Mouse (Mus musculus) stomach, embryonic 16.5 days (tissue): ENCODE data around the gene Mael. TPM values are rescaled to one million over a fixed set of nuclear protein-coding genes. Genes with fewer than 3 reads are reported as not detected.

Experiments used
- ATAC-seq: fragments of 200-750 bp; cut with Nextera tagmentation; 2 replicates; pipeline ENCODE4 v1.8.0; 2017; ENCODE audit warnings: moderate number of reproducible peaks, moderate TSS enrichment; ENCODE audit not compliant: insufficient read depth, low FRiP score
- H3K27ac ChIP-seq: fragments of 300-500 bp; sonication (generic); 2 replicates; pipeline ENCODE4 v1.5.1; 2014; ENCODE audit warnings: low read length
- H3K27me3 ChIP-seq: fragments of 300-500 bp; sonication (generic); 2 replicates; pipeline ENCODE4 v1.6.1; 2014; ENCODE audit warnings: low read length, control low read depth, mixed read lengths; ENCODE audit not compliant: control insufficient read depth, insufficient read depth
- H3K36me3 ChIP-seq: fragments of 300-500 bp; sonication (generic); 2 replicates; pipeline ENCODE4 v1.6.1; 2014; ENCODE audit warnings: low read length; ENCODE audit not compliant: control insufficient read depth, insufficient read depth
- H3K4me1 ChIP-seq: fragments of 300-500 bp; sonication (generic); 2 replicates; pipeline ENCODE4 v1.6.1; 2014; ENCODE audit warnings: low read length, control low read depth, mixed read lengths; ENCODE audit not compliant: control insufficient read depth, insufficient read depth
- H3K4me2 ChIP-seq: fragments of 300-500 bp; sonication (generic); 2 replicates; pipeline ENCODE4 v1.6.1; 2014; ENCODE audit warnings: low read depth, low read length, mixed read lengths
- H3K4me3 ChIP-seq: fragments of 300-500 bp; sonication (generic); replicated peaks from 2 replicates; pipeline ENCODE4 v1.5.1; 2014; ENCODE audit warnings: mild to moderate bottlenecking, low read length
- H3K9ac ChIP-seq: fragments of 300-500 bp; sonication (generic); 2 replicates; pipeline ENCODE4 v1.6.1; 2014; ENCODE audit warnings: low read length
- H3K9me3 ChIP-seq: fragments of 300-500 bp; sonication (generic); replicated peaks from 2 replicates; pipeline ENCODE4 v1.6.1; 2016; ENCODE audit warnings: low read length, control low read depth; ENCODE audit not compliant: control insufficient read depth
- WGBS: fragments of 180-500 bp; shearing (Covaris S2); extraction: QIAGEN DNeasy Blood & Tissue Kit; methylation state at CpG from one replicate; pipeline ENCODE4 v1.1.7; 2014; 5-methylcytosine and 5-hydroxymethylcytosine counted together
- polyA plus RNA-seq: library from polyadenylated mRNA; unstranded; fragments of >200 nt; fragmentation: Nextera tagmentation; extraction: Ambion mirVana; gene quantifications from 2 replicates; pipeline ENCODE4 v1.2.1, GENCODE M21; 2015

Mael gene
- polyA plus RNA-seq, 1 experiment from 2014 or later = not detected

- H3K4me1 ChIP-seq = 0 out of 2 replicates have a peak, but pooled peaks cover 4% of the 10 kb centered on the region
Measured at GRCm38 (mm10) chr1:166253898-166254894, 15.6 kb upstream of the Mael start, which contains the start of gene Ildr2. Gene Ildr2, plus strand, starts transcription at chr1:166254139.

GRCm38 (mm10) chr1:166244285-166244684 lies 5.7 kb upstream of the Mael start:
- no peak overlapping the region for H3K27ac ChIP-seq
- no peaks in the 10 kb centered on the region for H3K27me3 ChIP-seq
- no peak for ATAC-seq
- no peaks in the 10 kb centered on the region for H3K4me1 ChIP-seq
- H3K9ac ChIP-seq = no peak overlapping the region
- no peaks in the 10 kb centered on the region for H3K36me3 ChIP-seq
- 78% methylated on average over 6 of the region's 6 CpGs for WGBS
- H3K4me2 ChIP-seq = no peak overlapping the region
- H3K9me3 ChIP-seq = no peaks in the 10 kb centered on the region
- no peak overlapping the region for H3K4me3 ChIP-seq

More at GRCm38 (mm10) chr1:166253898-166254894, 15.6 kb upstream of the Mael start, which contains the start of gene Ildr2:
- under 1% methylated on average over 72 of the region's 72 CpGs for WGBS
- peaks cover 31% of the 10 kb centered on the region for H3K27me3 ChIP-seq
- no peak within 1 kb of the TSS for H3K27ac ChIP-seq
- H3K36me3 ChIP-seq = no peaks in the 10 kb centered on the region
- H3K9me3 ChIP-seq = no peaks in the 10 kb centered on the region
- peak within 1 kb of the TSS; percentile 74 for H3K9ac ChIP-seq
- H3K4me2 ChIP-seq = peak within 1 kb of the TSS; percentile 98
- peak; percentile 69 for ATAC-seq
- H3K4me3 ChIP-seq = peak within 1 kb of the TSS; percentile 54

- WGBS = 84% methylated on average over 4 of the region's 4 CpGs
- Histone ChIP-seq H3K9ac (no peak overlapping the region), H3K4me3 (no peak overlapping the region), H3K4me1 (no peaks in the 10 kb centered on the region), H3K27me3 (no peaks in the 10 kb centered on the region), H3K9me3 (no peaks in the 10 kb centered on the region), H3K4me2 (no peak overlapping the region), H3K36me3 (no peaks in the 10 kb centered on the region), H3K27ac (no peak overlapping the region)
- ATAC-seq = no peak
Measured at GRCm38 (mm10) chr1:166214181-166214580, 24.4 kb downstream of the Mael start.

- 79% methylated on average over 6 of the region's 6 CpGs for WGBS
- Histone ChIP-seq H3K4me3 (no peak overlapping the region), H3K27me3 (no peaks in the 10 kb centered on the region), H3K9ac (no peak overlapping the region), H3K4me1 (no peaks in the 10 kb centered on the region), H3K36me3 (no peaks in the 10 kb centered on the region), H3K4me2 (no peak overlapping the region), H3K9me3 (no peaks in the 10 kb centered on the region), H3K27ac (no peak overlapping the region)
- ATAC-seq = no peak
Measured at GRCm38 (mm10) chr1:166209371-166209770, 29.2 kb downstream of the Mael start.

GRCm38 (mm10) chr1:166205159-166205558 lies 33.4 kb downstream of the Mael start:
- 72% methylated on average over 3 of the region's 3 CpGs for whole genome bisulfite sequencing
- no peak for ATAC-seq
- Histone ChIP-seq H3K4me2 (no peak overlapping the region), H3K9ac (no peak overlapping the region), H3K4me1 (no peaks in the 10 kb centered on the region), H3K9me3 (no peaks in the 10 kb centered on the region), H3K36me3 (no peaks in the 10 kb centered on the region), H3K27ac (no peak overlapping the region), H3K4me3 (no peak overlapping the region), H3K27me3 (no peaks in the 10 kb centered on the region)

- Histone ChIP-seq H3K36me3 (no peaks in the 10 kb centered on the region), H3K27ac (no peak overlapping the region), H3K4me3 (no peak overlapping the region), H3K27me3 (no peaks in the 10 kb centered on the region), H3K4me2 (no peak overlapping the region), H3K9me3 (no peaks in the 10 kb centered on the region), H3K4me1 (no peaks in the 10 kb centered on the region), H3K9ac (no peak overlapping the region)
- ATAC-seq = no peak
- 48% methylated on average over 5 of the region's 5 CpGs for WGBS
Measured at GRCm38 (mm10) chr1:166204171-166204570, 34.4 kb downstream of the Mael start.

- no peak for ATAC-seq
- H3K36me3 ChIP-seq = no peaks in the 10 kb centered on the region
- H3K4me1 ChIP-seq = no peaks in the 10 kb centered on the region
- no peak overlapping the region for H3K27ac ChIP-seq
- H3K9me3 ChIP-seq = no peaks in the 10 kb centered on the region
- 84% methylated on average over 4 of the region's 4 CpGs for WGBS
- H3K9ac ChIP-seq = no peak overlapping the region
- H3K4me2 ChIP-seq = no peak overlapping the region
- H3K4me3 ChIP-seq = no peak overlapping the region
- H3K27me3 ChIP-seq = no peaks in the 10 kb centered on the region
Measured at GRCm38 (mm10) chr1:166189821-166190220, 48.7 kb downstream of the Mael start.

GRCm38 (mm10) chr1:166185357-166185756 lies 53.2 kb downstream of the Mael start:
- 78% methylated on average over 5 of the region's 5 CpGs for WGBS
- H3K36me3 ChIP-seq = no peaks in the 10 kb centered on the region
- no peaks in the 10 kb centered on the region for H3K4me1 ChIP-seq
- H3K4me2 ChIP-seq = no peak overlapping the region
- no peak overlapping the region for H3K9ac ChIP-seq
- H3K4me3 ChIP-seq = no peak overlapping the region
- H3K9me3 ChIP-seq = no peaks in the 10 kb centered on the region
- H3K27me3 ChIP-seq = no peaks in the 10 kb centered on the region
- H3K27ac ChIP-seq = no peak overlapping the region
- no peak for ATAC-seq
